Mouse (Mus musculus): ENCODE measurements around the gene Gm12695. TPM values are rescaled to one million over a fixed set of nuclear protein-coding genes. Genes with fewer than 3 reads are reported as not detected.

The Gm12695 gene
- polyA plus RNA-seq, 2 experiments, result not detected

DNA sequence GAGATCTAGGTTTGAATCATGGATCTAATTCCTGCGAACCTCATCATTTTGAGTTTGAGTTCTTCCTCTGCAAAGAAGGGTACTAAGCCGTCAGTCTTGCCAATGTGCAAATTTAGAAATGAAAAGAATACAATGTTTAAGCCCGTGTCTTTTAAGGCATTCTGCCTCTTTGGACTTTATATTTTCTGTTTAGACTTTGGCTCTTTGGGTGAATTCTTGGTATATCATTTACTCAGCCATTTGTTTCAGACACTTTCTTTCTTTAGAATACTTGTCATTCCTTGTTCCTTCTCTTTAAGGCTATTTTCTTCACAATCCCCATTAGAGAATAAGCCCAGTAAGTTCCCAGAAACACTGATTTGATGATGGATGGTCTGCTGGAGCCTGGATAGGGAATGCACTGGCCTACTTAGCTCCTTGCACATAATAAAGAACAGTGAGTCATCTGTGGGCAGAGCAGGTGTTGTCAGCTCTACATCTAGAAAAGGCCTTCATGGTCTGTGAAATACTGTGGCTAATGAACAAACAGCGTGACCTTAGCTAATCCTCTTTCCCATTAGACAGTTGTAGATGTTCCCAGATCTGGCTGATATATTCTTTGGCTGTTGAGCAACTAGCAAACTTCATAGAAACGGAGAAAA, 59.5 kb downstream of the Gm12695 start:
- 42% methylated on average over 5 of the region's 5 CpGs for WGBS (ENCODE audit: insufficient replicate concordance)
- no peak overlapping the region for H3K27ac ChIP-seq
- ATAC-seq (ENCODE audit: insufficient read depth), result no peak
- H3K4me1 ChIP-seq (replicated peaks; ENCODE audit: control insufficient read depth in 2 of 2, insufficient read depth in 2 of 2, low read length in 1 of 2), result no peaks in the 10 kb centered on the region
- no peak overlapping the region for H3K4me3 ChIP-seq (ENCODE audit: insufficient read depth in 1 of 2, low read depth in 2 of 2, low read length in 2 of 2)
- TF ChIP-seq EP300 (IDR thresholded peaks at IDR 0.05; ENCODE audit: low read depth) (no peak), CTCF (IDR thresholded peaks at IDR 0.05; ENCODE audit: low read depth) (no peak)
- no peaks in the 10 kb centered on the region for H3K36me3 ChIP-seq (replicated peaks; ENCODE audit: control insufficient read depth, insufficient read depth, low read depth)
- H3K9me3 ChIP-seq (ENCODE audit: control insufficient read depth, low read length), result no peaks in the 10 kb centered on the region
- H3K27me3 ChIP-seq (ENCODE audit: control insufficient read depth, insufficient read depth, low read length), result no peaks in the 10 kb centered on the region
- DNase-seq (ENCODE audit: low read depth in 3 of 3, low spot score in 3 of 3), result no peak
- H3K9ac ChIP-seq (replicated peaks), result no peak overlapping the region
- no peak overlapping the region for H3K4me2 ChIP-seq (ENCODE audit: low read depth)

DNA sequence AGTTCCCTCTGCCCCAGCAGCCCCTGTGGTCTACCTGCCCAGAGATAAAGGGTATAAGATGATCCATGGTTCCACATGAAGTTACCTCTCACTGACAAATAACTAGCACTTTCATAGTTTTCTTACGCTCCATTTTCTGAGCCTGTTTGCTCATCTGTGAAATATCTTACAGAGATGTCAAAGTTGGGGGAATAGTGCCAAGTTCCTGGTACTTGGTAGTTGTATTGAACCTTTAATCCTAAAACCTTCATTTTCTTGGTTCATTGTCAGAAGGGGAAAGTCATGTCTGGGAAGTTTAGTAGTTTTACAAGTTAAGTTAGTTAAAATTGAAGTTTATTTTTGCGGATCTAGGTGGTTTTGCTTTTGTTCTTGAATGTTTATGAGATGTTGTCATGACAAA, 62.7 kb downstream of the Gm12695 start:
- Histone ChIP-seq H3K4me1 (replicated peaks; ENCODE audit: control insufficient read depth in 2 of 2, insufficient read depth in 2 of 2, low read length in 1 of 2) (no peaks in the 10 kb centered on the region), H3K9me3 (ENCODE audit: control insufficient read depth, low read length) (no peaks in the 10 kb centered on the region), H3K9ac (replicated peaks) (no peak overlapping the region), H3K27ac (no peak overlapping the region), H3K4me2 (ENCODE audit: low read depth) (no peak overlapping the region), H3K4me3 (ENCODE audit: insufficient read depth in 1 of 2, low read depth in 2 of 2, low read length in 2 of 2) (no peak overlapping the region), H3K27me3 (ENCODE audit: control insufficient read depth, insufficient read depth, low read length) (no peaks in the 10 kb centered on the region), H3K36me3 (replicated peaks; ENCODE audit: control insufficient read depth, insufficient read depth, low read depth) (no peaks in the 10 kb centered on the region)
- 63% methylated on average over 2 of the region's 2 CpGs for WGBS (ENCODE audit: insufficient replicate concordance)
- DNase-seq (ENCODE audit: low read depth in 3 of 3, low spot score in 3 of 3) (no peak), ATAC-seq (ENCODE audit: insufficient read depth) (no peak)
- TF ChIP-seq EP300 (IDR thresholded peaks at IDR 0.05; ENCODE audit: low read depth) (no peak), CTCF (IDR thresholded peaks at IDR 0.05; ENCODE audit: low read depth) (no peak)

DNA sequence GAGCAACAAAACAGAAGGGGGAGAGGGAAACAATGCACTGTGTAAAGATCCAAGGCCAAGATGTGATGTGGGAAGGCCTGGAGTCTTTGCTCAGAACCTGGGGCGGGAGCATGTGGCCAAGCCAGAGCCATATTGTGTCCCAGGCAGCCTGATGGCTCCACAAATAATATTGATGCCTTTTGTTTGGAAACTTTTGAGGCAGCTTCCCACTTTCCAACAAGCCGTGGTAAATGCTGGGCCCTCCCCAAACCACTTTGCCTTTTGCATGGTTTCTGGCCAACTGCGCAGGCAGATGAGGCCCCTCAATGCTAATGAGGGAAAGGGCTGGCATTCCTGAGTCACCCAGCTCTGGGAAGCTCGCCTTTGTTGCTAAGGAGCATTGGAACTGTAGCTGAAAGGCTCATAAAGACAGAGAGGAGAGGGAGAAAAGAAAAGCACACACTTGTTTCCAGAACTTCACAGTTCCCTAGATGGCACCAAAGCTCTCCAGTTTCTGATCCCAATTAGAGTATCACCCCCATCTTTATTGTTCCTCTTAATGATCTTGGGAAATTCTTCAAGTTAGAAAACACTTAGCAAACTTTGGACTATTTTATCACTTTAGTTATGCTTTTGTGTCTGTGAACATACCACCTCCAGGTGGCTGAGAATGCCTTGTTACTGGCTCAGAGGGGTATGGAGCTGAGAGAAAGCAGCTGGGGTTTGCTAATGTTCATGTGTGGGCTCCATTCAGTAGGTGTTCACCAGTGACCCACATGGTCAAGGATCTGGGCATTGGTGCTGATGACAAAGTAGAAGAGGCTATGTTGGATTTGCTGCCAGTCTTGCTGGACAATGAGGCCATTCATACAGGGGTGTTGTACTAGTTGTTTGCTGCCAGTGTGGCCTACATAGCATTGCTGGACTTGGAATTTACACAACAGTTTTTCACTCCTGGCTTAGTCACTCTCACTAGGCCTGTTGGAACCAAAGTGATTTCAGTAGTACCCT, 65.7 kb downstream of the Gm12695 start:
- H3K9ac ChIP-seq (replicated peaks), result no peak overlapping the region
- no peak overlapping the region for H3K4me3 ChIP-seq (ENCODE audit: insufficient read depth in 1 of 2, low read depth in 2 of 2, low read length in 2 of 2)
- H3K27ac ChIP-seq, result no peak overlapping the region
- DNase-seq (ENCODE audit: low read depth in 3 of 3, low spot score in 3 of 3) (no peak), ATAC-seq (ENCODE audit: insufficient read depth) (no peak)
- H3K9me3 ChIP-seq (ENCODE audit: control insufficient read depth, low read length), result no peaks in the 10 kb centered on the region
- 28% methylated on average over 4 of the region's 4 CpGs for WGBS (ENCODE audit: insufficient replicate concordance)
- no peaks in the 10 kb centered on the region for H3K36me3 ChIP-seq (replicated peaks; ENCODE audit: control insufficient read depth, insufficient read depth, low read depth)
- no peaks in the 10 kb centered on the region for H3K27me3 ChIP-seq (ENCODE audit: control insufficient read depth, insufficient read depth, low read length)
- no peaks in the 10 kb centered on the region for H3K4me1 ChIP-seq (replicated peaks; ENCODE audit: control insufficient read depth in 2 of 2, insufficient read depth in 2 of 2, low read length in 1 of 2)
- TF ChIP-seq CTCF (IDR thresholded peaks at IDR 0.05; ENCODE audit: low read depth) (no peak), EP300 (IDR thresholded peaks at IDR 0.05; ENCODE audit: low read depth) (no peak)
- no peak overlapping the region for H3K4me2 ChIP-seq (ENCODE audit: low read depth)

DNA sequence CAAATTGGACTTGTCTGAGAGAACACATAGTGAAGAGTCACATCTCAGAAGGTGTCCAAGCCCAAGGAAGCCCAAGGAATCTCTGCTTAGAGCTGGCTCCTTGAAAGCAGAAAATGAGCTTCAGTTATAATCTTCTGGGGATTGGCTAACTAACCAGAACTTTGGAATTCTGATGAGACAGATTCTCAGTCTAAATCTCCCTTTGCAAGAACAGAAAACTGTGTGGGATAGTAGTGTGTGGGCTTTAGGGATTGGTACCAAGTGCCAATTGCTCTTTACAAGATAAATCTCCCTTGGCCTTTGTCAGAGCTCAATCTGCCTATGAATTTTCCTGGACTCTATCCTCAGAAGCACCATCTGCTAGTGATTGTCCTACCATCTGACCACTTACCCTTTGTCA, 66.5 kb downstream of the Gm12695 start:
- no peak for ATAC-seq (ENCODE audit: insufficient read depth)
- no peaks in the 10 kb centered on the region for H3K27me3 ChIP-seq (ENCODE audit: control insufficient read depth, insufficient read depth, low read length)
- no peaks in the 10 kb centered on the region for H3K36me3 ChIP-seq (replicated peaks; ENCODE audit: control insufficient read depth, insufficient read depth, low read depth)
- no peak for TF ChIP-seq EP300 (IDR thresholded peaks at IDR 0.05; ENCODE audit: low read depth)
- TF ChIP-seq CTCF (IDR thresholded peaks at IDR 0.05; ENCODE audit: low read depth), result no peak
- no peak for DNase-seq (ENCODE audit: low read depth in 3 of 3, low spot score in 3 of 3)
- no peak overlapping the region for H3K9ac ChIP-seq (replicated peaks)
- no peak overlapping the region for H3K27ac ChIP-seq
- no peaks in the 10 kb centered on the region for H3K9me3 ChIP-seq (ENCODE audit: control insufficient read depth, low read length)
- H3K4me2 ChIP-seq (ENCODE audit: low read depth), result no peak overlapping the region
- H3K4me3 ChIP-seq (ENCODE audit: insufficient read depth in 1 of 2, low read depth in 2 of 2, low read length in 2 of 2), result no peak overlapping the region
- H3K4me1 ChIP-seq (replicated peaks; ENCODE audit: control insufficient read depth in 2 of 2, insufficient read depth in 2 of 2, low read length in 1 of 2), result no peaks in the 10 kb centered on the region

DNA sequence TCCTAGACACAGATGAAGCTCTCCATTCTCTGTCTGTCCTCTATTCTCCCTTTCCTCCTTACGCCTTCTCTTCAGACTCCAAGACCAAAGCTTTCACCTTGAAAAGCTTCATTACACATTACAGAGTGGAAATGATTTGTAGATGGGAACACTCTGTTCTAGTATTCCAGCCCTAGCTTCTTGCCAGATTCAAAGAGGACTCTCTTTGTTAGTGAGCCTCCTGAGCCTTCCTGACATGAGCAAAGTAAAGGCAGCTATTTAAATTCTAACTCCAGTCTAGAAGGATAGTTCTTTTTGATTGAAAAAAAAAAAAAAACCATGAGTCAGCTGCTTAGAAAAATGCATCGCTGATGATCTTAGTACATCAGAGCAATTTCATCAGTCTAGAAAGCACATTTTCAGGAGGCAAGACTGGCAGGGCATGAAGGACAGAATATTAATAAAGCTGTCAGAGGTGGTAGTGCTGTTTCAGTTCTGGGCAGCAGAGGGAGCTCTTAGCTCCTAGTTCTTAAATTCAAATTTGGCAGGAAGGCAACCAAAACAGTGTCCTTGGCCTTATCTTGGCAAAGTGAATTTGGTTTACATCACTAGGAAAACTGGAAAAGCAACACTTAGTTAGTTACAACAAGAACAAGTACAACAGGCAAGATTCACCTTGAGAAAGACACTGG, 79.6 kb downstream of the Gm12695 start:
- H3K36me3 ChIP-seq (replicated peaks; ENCODE audit: control insufficient read depth, insufficient read depth, low read depth), result no peaks in the 10 kb centered on the region
- no peak for ATAC-seq (ENCODE audit: insufficient read depth)
- TF ChIP-seq CTCF (IDR thresholded peaks at IDR 0.05; ENCODE audit: low read depth), result peak; percentile 27; the same call in 1 of the 2 replicates
- no peak for TF ChIP-seq EP300 (IDR thresholded peaks at IDR 0.05; ENCODE audit: low read depth)

More for the DNA sequence above, 79.6 kb downstream of the Gm12695 start:
- no peak for DNase-seq (ENCODE audit: low read depth in 3 of 3, low spot score in 3 of 3)
- Histone ChIP-seq H3K4me2 (ENCODE audit: low read depth) (no peak overlapping the region), H3K9me3 (ENCODE audit: control insufficient read depth, low read length) (no peaks in the 10 kb centered on the region), H3K4me1 (replicated peaks; ENCODE audit: control insufficient read depth in 2 of 2, insufficient read depth in 2 of 2, low read length in 1 of 2) (no peaks in the 10 kb centered on the region), H3K27ac (no peak overlapping the region), H3K27me3 (ENCODE audit: control insufficient read depth, insufficient read depth, low read length) (no peaks in the 10 kb centered on the region), H3K4me3 (ENCODE audit: insufficient read depth in 1 of 2, low read depth in 2 of 2, low read length in 2 of 2) (no peak overlapping the region), H3K9ac (replicated peaks) (no peak overlapping the region)
- 39% methylated on average over 2 of the region's 2 CpGs for WGBS (ENCODE audit: insufficient replicate concordance)

Measured in liver, embryonic 14.5 days (tissue).